Mouse (Mus musculus): ENCODE measurements at regions not wholly inside any gene's neighbourhood (a gene's known extent, or its start where the extent isn't known, plus 50 kb on each side); places are given as distances from the start of the nearest gene placed in this dataset.

DNA sequence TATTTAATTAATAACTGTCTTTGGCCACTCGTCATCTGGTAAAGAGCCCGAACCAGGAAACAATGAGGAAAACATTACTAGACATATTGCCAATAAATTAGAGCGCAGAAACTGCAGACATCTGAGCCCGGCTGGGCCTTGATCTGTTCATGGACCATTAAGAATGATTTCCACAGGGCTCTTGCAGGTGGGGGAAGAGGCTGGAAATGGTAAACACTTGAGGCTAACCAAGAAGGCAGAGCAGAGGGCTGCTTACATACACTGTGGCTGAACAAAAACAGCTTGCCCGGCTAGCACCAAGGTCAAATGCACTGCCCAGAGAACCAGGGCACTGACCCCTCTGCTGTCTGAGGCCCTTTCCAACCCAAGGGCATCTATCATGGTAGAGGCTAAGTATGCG is 115.5 kb upstream of the Twist2 start:
- TF ChIP-seq CTCF (IDR thresholded peaks at IDR 0.05; ENCODE audit: borderline replicate concordance, control insufficient read depth, extremely low read depth, insufficient read depth, low read length, poor library complexity) (no peak), POLR2A (IDR thresholded peaks at IDR 0.05; ENCODE audit: control insufficient read depth, extremely low read depth, insufficient read depth, low read length, poor library complexity) (no peak)
